Mouse (Mus musculus): ENCODE results near the gene Alg12. TPM values are rescaled to one million over a fixed set of nuclear protein-coding genes. Genes with fewer than 3 reads are reported as not detected.

The Alg12 gene
- total RNA-seq (2021): 1 to 10 TPM; 7.2 to 8.7 TPM
- polyA plus RNA-seq (2012; rRNA removed): 11.0 and 17.5 TPM in 2 replicates
- long read RNA-seq, transcript Alg12-204 (10 exons, 2,130 nt): major isoform, 9 of 10 reads
- long read RNA-seq, partial matches to known transcripts: 0 of 10 reads
- long read RNA-seq, other reads (novel, unspliced or antisense): 1 of 10 reads

DNA sequence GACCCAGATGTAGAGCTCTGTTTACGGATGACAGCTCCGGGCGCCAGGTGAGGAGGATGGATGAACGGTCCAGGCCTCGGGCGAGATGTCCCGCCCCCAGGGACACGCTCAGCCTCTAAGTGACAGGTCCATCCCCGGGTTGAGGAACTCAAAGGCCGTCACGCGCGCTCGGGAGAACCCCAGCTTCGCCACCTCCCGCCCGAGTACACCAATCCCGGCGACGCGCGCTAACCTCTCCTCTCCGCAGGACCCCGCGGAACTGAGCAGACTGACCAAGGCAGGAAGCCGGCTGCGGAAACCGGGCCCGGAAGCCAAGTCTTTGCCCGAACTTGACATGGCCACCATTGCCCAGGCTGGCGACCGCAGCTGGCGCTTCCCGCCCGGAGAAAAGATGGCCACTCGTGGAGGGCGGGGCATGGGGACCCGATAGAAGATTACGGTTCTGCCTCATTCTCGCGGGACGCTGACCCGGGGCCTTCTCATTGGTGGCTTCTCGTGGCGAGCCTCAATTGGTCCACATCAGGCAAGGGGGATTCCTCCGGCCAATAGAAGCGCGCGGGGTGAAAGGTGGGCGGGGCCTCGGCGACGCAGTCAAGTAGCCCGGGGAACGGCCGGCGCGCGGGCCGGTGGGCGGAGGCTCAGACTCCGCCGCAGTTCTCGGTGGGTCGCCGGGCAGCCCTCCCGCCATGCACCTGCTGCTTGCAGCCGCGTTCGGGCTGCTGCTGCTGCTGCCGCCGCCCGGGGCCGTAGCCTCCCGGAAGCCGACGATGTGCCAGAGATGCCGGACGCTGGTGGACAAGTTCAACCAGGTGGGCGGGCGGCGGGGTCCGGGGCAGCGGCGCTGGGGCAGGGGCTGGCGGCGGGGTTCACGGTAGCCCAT, at the start of gene Alg12, which contains the start of gene Creld2:
TSS of gene Alg12 (minus strand) at position 293 of the 880 bp plus-strand sequence.
TSS of gene Creld2 (plus strand) at position 621 of the 880 bp plus-strand sequence.
- no peaks in the 10 kb centered on the region for H3K79me2 ChIP-seq (replicated peaks; ENCODE audit: control insufficient read depth, insufficient read depth, low read length)
- WGBS: under 1% methylated on average over 88 of the region's 88 CpGs
- no peaks in the 10 kb centered on the region for H3K36me3 ChIP-seq (ENCODE audit: control insufficient read depth, insufficient read depth, low read length)
- peak within 1 kb of the TSS; percentile 78 for H3K4me3 ChIP-seq
- intact Hi-C loops (cut with DNase I): loop anchor here (2.0 to 5.0 kb wide), 2 partner anchors 67 to 86 kb away; partner anchors contain the start of gene Zbed4
- peak within 1 kb of the TSS; percentile 87 for H3K27ac ChIP-seq
- DNase-seq: peak; percentile 99 to 100
- peak within 1 kb of the TSS; percentile 98 for H3K9ac ChIP-seq (ENCODE audit: low read depth, low read length)
- no peaks in the 10 kb centered on the region for H3K27me3 ChIP-seq (ENCODE audit: control insufficient read depth, insufficient read depth, low read length)
- H3K4me1 ChIP-seq (ENCODE audit: control insufficient read depth, insufficient read depth, low read length): no peaks in the 10 kb centered on the region
- TF ChIP-seq CTCF (IDR thresholded peaks at IDR 0.05) (no peak), POLR2A (IDR thresholded peaks at IDR 0.05; ENCODE audit: insufficient read depth, low read depth, low read length) (peak; percentile 74), EP300 (IDR thresholded peaks at IDR 0.05; ENCODE audit: insufficient read depth, low read depth, low read length) (no peak)

DNA sequence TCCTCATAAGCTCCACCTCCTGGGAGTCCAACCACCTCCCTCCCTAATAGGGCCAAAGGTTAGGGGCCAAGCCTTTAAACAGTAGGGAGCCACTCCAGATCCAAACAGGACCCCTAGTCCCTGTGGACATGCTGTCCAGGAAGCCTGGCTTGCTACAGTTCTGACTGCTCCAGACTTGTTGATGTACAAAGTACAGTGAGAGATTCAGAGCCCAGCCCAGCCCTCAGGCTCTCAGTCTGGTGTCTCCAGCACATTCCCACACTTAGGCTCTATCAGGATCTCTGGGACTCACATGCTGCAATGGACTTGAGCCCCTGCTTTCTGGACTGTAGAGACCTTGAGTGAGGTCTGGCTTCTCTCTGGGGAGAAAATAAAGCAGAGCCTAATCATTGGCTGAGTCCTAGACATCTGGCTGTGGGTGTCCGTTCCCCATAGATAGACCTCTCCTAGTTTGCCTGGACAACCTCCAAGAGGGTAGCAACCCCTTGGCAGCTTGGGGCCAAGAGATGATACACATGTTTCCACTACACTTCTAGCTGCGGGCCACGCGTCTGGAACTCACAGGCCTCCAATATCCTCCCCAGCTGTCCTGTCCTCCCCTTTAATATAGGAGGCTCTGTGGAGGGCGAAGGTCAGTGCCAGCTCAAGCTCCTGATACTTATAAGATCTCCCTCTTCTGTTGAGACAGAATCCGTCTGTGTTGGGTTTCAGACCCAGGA, 49.1 kb upstream of the Alg12 start:
- Histone ChIP-seq H3K4me3 (no peak overlapping the region), H3K79me2 (replicated peaks; ENCODE audit: control insufficient read depth, insufficient read depth, low read length) (no peaks in the 10 kb centered on the region), H3K27ac (peak overlapping the region; percentile 98), H3K36me3 (ENCODE audit: control insufficient read depth, insufficient read depth, low read length) (peaks cover 16% of the 10 kb centered on the region), H3K4me1 (ENCODE audit: control insufficient read depth, insufficient read depth, low read length) (peaks cover 34% of the 10 kb centered on the region), H3K9ac (ENCODE audit: low read depth, low read length) (no peak overlapping the region), H3K27me3 (ENCODE audit: control insufficient read depth, insufficient read depth, low read length) (no peaks in the 10 kb centered on the region)
- peak; percentile 72 to 79 for DNase-seq
- intact Hi-C loops (cut with DNase I): loop anchor here (10.0 kb wide), 1 partner anchor 607 kb away; the partner anchor contains the start of gene Arsa
- TF ChIP-seq EP300 (IDR thresholded peaks at IDR 0.05; ENCODE audit: insufficient read depth, low read depth, low read length) (peak; percentile 93), CTCF (IDR thresholded peaks at IDR 0.05) (no peak), POLR2A (IDR thresholded peaks at IDR 0.05; ENCODE audit: insufficient read depth, low read depth, low read length) (peak; percentile 59)
- 37% methylated on average over 6 of the region's 6 CpGs for WGBS

DNA sequence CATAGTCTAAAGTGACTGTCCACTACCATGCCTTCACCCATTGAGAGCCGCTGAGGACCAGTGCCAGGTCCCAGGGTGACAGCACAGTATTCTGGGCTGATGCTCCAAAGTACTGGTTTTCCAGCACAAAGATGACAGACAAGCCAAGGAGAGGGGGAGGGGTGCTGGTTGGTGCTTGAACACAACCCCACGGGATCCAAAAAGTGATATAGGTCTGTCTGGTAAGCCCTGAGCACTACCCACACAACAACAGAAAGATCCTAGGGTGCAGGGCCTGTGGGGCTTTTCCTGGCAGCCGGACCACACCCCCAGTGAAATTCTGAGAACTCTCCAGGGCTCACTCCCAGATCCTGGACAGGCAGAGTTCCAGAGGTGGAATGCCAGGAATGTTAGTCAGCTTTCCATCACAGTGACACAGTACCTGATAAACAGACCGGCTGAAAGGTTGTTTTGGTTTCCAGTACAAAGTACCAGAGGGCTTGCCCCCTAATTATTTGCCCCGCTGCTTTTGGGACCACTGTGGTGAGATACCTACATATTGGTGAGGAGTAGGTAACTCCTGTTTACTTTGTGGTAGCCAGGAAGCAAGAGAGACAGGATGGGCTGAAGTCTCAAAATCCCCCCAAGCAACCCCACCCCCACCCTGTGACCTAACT, 48.4 kb upstream of the Alg12 start:
- H3K4me3 ChIP-seq: peak overlapping the region; percentile 95; the same call in 1 of the 2 replicates
- peak; percentile 81 to 87 for DNase-seq
- 6% methylated on average over 5 of the region's 5 CpGs for WGBS
- H3K27ac ChIP-seq: peak overlapping the region; percentile 98
- intact Hi-C loops (cut with DNase I): loop anchor here (10.0 kb wide), 1 partner anchor 607 kb away; the partner anchor contains the start of gene Arsa
- peak overlapping the region; percentile 46 for H3K9ac ChIP-seq (ENCODE audit: low read depth, low read length)
- no peaks in the 10 kb centered on the region for H3K79me2 ChIP-seq (replicated peaks; ENCODE audit: control insufficient read depth, insufficient read depth, low read length)
- H3K27me3 ChIP-seq (ENCODE audit: control insufficient read depth, insufficient read depth, low read length): no peaks in the 10 kb centered on the region
- peaks cover 34% of the 10 kb centered on the region for H3K4me1 ChIP-seq (ENCODE audit: control insufficient read depth, insufficient read depth, low read length)
- TF ChIP-seq POLR2A (IDR thresholded peaks at IDR 0.05; ENCODE audit: insufficient read depth, low read depth, low read length) (0 out of 2 replicates have a peak, but pooled peaks have one; percentile 35), CTCF (IDR thresholded peaks at IDR 0.05) (no peak), EP300 (IDR thresholded peaks at IDR 0.05; ENCODE audit: insufficient read depth, low read depth, low read length) (peak; percentile 34)
- H3K36me3 ChIP-seq (ENCODE audit: control insufficient read depth, insufficient read depth, low read length): peaks cover 16% of the 10 kb centered on the region

DNA sequence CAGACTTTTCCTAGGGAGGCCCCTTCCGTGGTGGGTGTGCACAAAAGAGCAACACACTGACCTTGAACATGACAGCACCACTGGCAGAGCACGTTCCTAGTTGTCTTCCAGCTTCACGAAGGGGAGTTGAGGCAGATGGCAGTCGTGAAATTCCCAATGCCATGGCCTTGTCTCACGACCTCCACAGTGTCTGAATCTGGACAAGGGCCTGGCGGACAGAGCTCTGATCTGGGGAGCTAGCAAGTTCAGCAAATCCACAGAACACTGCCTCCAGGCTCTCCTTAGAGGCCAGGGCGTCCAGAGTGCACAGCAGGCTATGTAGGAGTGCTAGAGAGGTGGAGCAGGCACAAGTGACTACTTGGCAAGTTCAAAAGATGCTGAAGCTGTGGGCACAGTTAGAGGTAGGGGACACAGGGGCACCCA, 47.8 kb upstream of the Alg12 start:
- peak overlapping the region; percentile 95 for H3K4me3 ChIP-seq

More for the DNA sequence above, 47.8 kb upstream of the Alg12 start:
- H3K27ac ChIP-seq: peak overlapping the region; percentile 98
- peaks cover 16% of the 10 kb centered on the region for H3K36me3 ChIP-seq (ENCODE audit: control insufficient read depth, insufficient read depth, low read length)
- peaks cover 34% of the 10 kb centered on the region for H3K4me1 ChIP-seq (ENCODE audit: control insufficient read depth, insufficient read depth, low read length)
- no peaks in the 10 kb centered on the region for H3K27me3 ChIP-seq (ENCODE audit: control insufficient read depth, insufficient read depth, low read length)
- intact Hi-C loops (cut with DNase I): loop anchor here (10.0 kb wide), 1 partner anchor 608 kb away; the partner anchor contains the start of gene Arsa
- no peak for TF ChIP-seq POLR2A (IDR thresholded peaks at IDR 0.05; ENCODE audit: insufficient read depth, low read depth, low read length)
- TF ChIP-seq EP300 (IDR thresholded peaks at IDR 0.05; ENCODE audit: insufficient read depth, low read depth, low read length): peak; percentile 22; the same call in 1 of the 2 replicates
- 15% methylated on average over 7 of the region's 7 CpGs for WGBS
- H3K79me2 ChIP-seq (replicated peaks; ENCODE audit: control insufficient read depth, insufficient read depth, low read length): no peaks in the 10 kb centered on the region
- no peak for DNase-seq
- H3K9ac ChIP-seq (ENCODE audit: low read depth, low read length): peak overlapping the region; percentile 46
